Mouse (Mus musculus) forebrain, embryonic 13.5 days (tissue): Measurements from ENCODE around the gene Birc6. TPM values are rescaled to one million over a fixed set of nuclear protein-coding genes. Genes with fewer than 3 reads are reported as not detected.

ENCODE experiments used
- ATAC-seq: fragments of 200-750 bp; cut with Nextera tagmentation; 2 replicates; pipeline ENCODE4 v1.8.0; 2017
- H3K27ac ChIP-seq: fragments of 300-500 bp; sonication (generic); 2 replicates; pipeline ENCODE4 v1.5.1; 2015; ENCODE audit warnings: inconsistent platforms, mild to moderate bottlenecking, moderate library complexity
- H3K27me3 ChIP-seq: fragments of 300-500 bp; sonication (generic); 2 replicates; pipeline ENCODE4 v1.6.1; 2015; ENCODE audit warnings: mild to moderate bottlenecking, inconsistent platforms
- H3K36me3 ChIP-seq: fragments of 300-500 bp; sonication (generic); 2 replicates; pipeline ENCODE4 v1.6.1; 2015; ENCODE audit warnings: mild to moderate bottlenecking, inconsistent platforms; ENCODE audit not compliant: poor library complexity, severe bottlenecking
- H3K4me1 ChIP-seq: fragments of 300-500 bp; sonication (generic); 2 replicates; pipeline ENCODE4 v1.6.1; 2015; ENCODE audit warnings: inconsistent platforms
- H3K4me2 ChIP-seq: fragments of 300-500 bp; sonication (generic); 2 replicates; pipeline ENCODE4 v1.6.1; 2015; ENCODE audit warnings: inconsistent platforms, mild to moderate bottlenecking, moderate library complexity
- H3K4me3 ChIP-seq: fragments of 300-500 bp; sonication (generic); 2 replicates; pipeline ENCODE4 v1.5.1; 2015; ENCODE audit warnings: mild to moderate bottlenecking, inconsistent platforms
- H3K9ac ChIP-seq: fragments of 300-500 bp; sonication (generic); 2 replicates; pipeline ENCODE4 v1.6.1; 2015; ENCODE audit warnings: mild to moderate bottlenecking, inconsistent platforms
- H3K9me3 ChIP-seq: fragments of 300-500 bp; sonication (generic); replicated peaks from 2 replicates; pipeline ENCODE4 v1.6.1; 2016; ENCODE audit warnings: inconsistent platforms
- WGBS: fragments of 180-500 bp; shearing (Covaris S2); methylation state at CpG from one replicate; pipeline ENCODE4 v1.1.7; 2015; 5-methylcytosine and 5-hydroxymethylcytosine counted together
- polyA plus RNA-seq: library from polyadenylated mRNA; unstranded; fragments of >200 nt; fragmentation: Nextera tagmentation; extraction: Ambion mirVana; gene quantifications from 2 replicates; pipeline ENCODE4 v1.2.1, GENCODE M21; 2015

Gene Birc6
- 94.6 and 105 TPM in 2 replicates for polyA plus RNA-seq

DNA sequence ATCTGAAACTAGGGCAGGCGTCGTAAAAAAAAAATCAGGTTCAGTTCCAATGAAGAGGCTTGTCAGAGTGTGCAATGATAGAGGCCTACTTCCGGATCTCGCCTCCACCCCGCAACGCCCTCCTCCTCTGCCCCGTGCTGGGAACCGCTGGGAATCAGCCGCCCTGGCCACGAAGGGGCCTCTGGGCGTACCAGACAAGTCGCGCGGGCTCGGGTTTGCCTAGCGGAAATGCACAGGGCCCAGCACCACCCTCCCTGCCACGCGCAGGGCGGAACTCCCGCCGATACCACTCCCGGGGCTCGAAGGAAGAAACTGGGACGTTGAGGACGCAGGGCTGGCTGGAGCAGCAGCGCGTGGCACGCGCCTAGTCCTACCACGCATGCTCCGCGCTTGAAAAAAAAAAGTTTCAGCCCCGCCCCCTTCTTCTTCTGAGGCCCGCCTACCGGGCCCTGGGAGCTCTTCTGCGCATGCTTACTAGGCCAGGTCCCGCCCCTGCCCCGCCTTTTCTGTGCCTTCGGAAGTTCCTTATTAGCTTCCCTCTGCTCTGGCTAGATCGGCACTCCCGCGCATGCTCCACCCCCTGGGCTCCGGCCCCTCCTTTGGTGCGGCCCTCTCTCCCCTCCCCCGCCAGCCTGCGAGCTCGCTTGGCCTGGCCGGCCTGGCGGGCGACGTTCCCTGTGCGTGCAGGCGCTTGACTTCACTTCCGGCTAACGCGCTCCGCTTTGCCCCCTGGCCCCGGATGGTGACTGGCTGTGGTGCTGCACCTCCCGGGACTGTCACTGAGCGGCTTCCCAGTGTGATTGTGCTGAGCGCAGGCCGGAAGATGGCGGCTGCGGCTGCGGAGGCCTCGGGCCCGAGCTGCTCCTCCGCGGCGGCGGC lies at the start of gene Birc6:
Birc6 (plus strand) TSS at position 567 of the 879 bp plus-strand sequence.
- H3K36me3 ChIP-seq = no peaks in the 10 kb centered on the region
- H3K4me1 ChIP-seq = peaks cover 31% of the 10 kb centered on the region
- peak; percentile 97 for ATAC-seq
- H3K4me3 ChIP-seq = peak within 1 kb of the TSS; percentile 66
- H3K9ac ChIP-seq = peak within 1 kb of the TSS; percentile 86
- H3K4me2 ChIP-seq = peak within 1 kb of the TSS; percentile 86
- WGBS = under 1% methylated on average over 68 of the region's 71 CpGs
- H3K27ac ChIP-seq = peak within 1 kb of the TSS; percentile 97
- no peaks in the 10 kb centered on the region for H3K9me3 ChIP-seq
- H3K27me3 ChIP-seq = no peaks in the 10 kb centered on the region

DNA sequence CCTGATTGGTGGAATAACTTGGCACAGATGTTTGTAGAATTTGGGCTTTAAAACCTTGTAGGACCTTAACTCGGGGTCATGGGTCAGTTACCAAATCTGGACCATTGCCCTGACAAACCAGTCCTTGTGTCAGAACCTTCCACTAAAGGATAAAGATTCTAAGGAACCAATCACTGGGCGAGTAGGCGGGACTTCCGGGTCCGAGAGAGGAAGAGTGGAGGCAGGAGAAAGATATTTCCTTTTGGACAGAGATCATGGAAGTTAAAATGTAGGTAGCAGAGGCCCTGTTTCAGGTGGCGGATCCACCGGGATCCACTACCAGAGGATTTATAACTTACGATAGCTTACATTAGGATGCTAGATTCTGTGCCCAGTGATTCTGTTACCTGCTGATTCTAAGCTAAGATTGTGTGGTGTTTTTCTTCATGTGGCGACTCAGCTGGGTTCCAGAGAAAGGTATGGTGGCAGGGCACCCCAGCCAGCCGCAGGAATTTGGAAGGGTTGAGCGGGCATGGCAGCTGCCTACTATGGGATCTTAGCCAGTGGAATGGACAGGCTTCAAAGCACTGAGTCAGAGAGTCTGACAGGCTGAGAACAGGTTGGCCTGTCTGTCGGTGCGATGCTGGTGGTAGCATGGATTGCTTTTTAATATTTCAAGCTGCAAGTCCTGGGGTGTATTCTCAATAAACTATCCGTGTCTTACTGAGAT lies 47.6 kb upstream of the Birc6 start:
- WGBS = 87% methylated on average over 14 of the region's 14 CpGs
- Histone ChIP-seq H3K9ac (no peak overlapping the region), H3K27me3 (no peaks in the 10 kb centered on the region)

DNA sequence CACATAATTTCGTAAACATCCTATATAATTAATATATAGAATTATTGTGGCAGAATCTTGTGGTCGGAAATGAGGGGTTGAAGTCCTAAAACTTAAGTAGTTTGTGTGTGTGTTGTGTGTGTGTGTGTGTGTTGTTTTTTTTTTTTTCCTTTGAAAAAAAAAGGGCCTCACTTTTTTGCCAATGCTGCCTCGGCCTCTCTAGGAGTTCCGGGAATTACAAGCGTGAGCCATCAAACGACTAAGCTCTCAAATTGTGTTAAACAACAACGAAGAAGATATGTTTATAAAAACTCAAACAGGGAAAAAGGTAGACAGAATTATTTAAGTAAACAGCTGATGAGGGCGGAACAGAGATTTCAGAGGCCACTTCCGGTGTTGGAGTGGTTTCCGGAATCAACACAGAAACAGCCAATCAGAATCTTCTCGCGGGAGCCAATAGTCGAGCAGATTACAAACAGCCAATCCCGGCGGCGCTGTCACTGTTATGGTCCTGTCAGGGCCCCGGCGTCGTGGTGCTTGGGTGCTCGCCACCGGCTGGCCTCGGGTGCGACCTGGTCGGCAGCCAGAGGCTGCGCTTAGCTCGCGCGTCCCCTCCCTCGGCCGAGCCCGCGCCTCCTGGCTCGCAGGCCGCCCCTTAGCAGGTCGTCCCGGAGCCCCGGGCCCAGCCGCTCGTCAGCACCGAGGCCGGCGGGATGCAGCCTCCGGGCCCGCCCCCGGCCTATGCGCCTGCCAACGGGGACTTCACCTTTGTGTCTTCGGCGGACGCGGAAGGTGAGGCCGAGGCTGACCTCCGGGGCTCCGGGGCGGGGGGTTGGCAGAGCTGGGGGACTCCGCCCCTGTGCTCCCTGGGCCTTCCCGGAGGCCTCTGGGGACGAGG lies 38.8 kb upstream of the Birc6 start, which contains the start of gene Yipf4:
Yipf4 (plus strand) TSS at position 470 of the 877 bp plus-strand sequence.
- Histone ChIP-seq H3K9ac (peak within 1 kb of the TSS; percentile 90), H3K27me3 (no peaks in the 10 kb centered on the region), H3K4me3 (peak within 1 kb of the TSS; percentile 97), H3K9me3 (no peaks in the 10 kb centered on the region), H3K4me2 (peak within 1 kb of the TSS; percentile 70), H3K36me3 (peaks cover 25% of the 10 kb centered on the region), H3K27ac (peak within 1 kb of the TSS; percentile 65), H3K4me1 (peaks cover 16% of the 10 kb centered on the region)
- WGBS = 5% methylated on average over 57 of the region's 58 CpGs
- ATAC-seq = peak; percentile 100

More for the DNA sequence above, 47.6 kb upstream of the Birc6 start:
- no peak overlapping the region for H3K4me2 ChIP-seq
- no peak overlapping the region for H3K4me3 ChIP-seq
- H3K4me1 ChIP-seq = no peaks in the 10 kb centered on the region
- no peaks in the 10 kb centered on the region for H3K9me3 ChIP-seq
- ATAC-seq = no peak
- no peak overlapping the region for H3K27ac ChIP-seq
- no peaks in the 10 kb centered on the region for H3K36me3 ChIP-seq

DNA sequence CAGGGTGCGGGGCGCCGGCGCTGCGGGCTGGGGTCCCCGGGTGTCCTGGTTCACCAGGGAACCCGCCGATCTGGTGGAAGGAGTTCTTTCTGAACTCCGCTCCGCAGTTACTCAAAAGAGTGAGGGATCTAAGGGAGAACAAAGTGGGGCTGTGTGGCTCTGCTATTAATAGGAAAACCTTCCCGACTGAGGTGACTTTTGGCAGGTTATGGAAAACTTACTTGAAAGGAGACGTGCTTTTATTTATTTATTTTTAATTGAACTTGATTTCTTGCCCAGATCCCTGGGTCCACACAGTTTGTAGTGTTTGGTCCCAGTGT lies 38.2 kb upstream of the Birc6 start:
- no peaks in the 10 kb centered on the region for H3K27me3 ChIP-seq
- H3K27ac ChIP-seq = peak overlapping the region; percentile 65
- under 1% methylated on average over 12 of the region's 12 CpGs for WGBS
- ATAC-seq = no peak
- peak overlapping the region; percentile 97 for H3K4me3 ChIP-seq
- H3K4me1 ChIP-seq = peaks cover 16% of the 10 kb centered on the region
- peaks cover 31% of the 10 kb centered on the region for H3K36me3 ChIP-seq
- H3K4me2 ChIP-seq = peak overlapping the region; percentile 70
- no peaks in the 10 kb centered on the region for H3K9me3 ChIP-seq
- peak overlapping the region; percentile 90 for H3K9ac ChIP-seq

DNA sequence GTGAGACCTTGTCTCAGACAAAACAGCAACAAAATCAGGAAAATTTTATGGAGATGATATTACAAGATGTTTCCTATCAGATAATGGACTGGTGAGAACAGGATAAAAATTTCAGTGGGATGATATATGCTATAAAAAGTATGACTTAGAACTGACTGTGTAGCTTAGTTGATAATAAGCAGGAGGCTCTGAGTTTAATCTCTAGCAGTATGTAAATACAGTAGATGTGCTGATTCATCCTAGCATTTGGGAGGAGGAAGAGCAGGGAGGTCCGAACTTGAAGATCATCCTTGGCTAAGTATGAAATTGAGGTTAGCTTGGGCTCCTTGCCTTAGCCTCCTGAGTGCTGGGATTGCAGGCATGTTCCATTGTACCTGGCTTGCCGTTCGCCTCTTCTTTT lies 36.5 kb upstream of the Birc6 start:
- Histone ChIP-seq H3K9me3 (no peaks in the 10 kb centered on the region), H3K4me3 (no peak overlapping the region), H3K27me3 (no peaks in the 10 kb centered on the region), H3K27ac (no peak overlapping the region), H3K9ac (no peak overlapping the region), H3K4me1 (peaks cover 16% of the 10 kb centered on the region), H3K4me2 (no peak overlapping the region), H3K36me3 (peaks cover 43% of the 10 kb centered on the region)
- no peak for ATAC-seq
- 99% methylated on average over 3 of the region's 3 CpGs for WGBS

DNA sequence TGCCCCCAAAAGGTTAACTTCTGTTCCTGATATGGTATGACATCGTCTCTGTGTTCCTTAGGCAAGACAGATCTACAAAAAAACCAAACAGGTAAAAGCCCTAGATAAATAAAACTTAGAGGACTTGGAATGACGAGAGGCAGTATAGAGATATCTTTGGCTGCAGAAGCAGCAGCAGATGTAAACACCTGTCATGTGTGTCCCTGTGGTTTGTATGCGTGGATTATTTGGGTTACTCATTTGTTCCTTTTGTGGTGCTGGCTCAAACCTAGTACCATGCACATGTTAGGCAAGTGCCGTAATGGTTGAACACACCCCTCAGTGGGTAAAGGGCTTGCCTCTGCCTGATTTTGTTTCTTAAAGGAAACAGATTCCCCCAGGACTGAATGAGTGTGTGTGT lies 27.9 kb upstream of the Birc6 start:
- no peaks in the 10 kb centered on the region for H3K4me1 ChIP-seq
- 96% methylated on average over 4 of the region's 4 CpGs for WGBS
- H3K9ac ChIP-seq = no peak overlapping the region
- no peaks in the 10 kb centered on the region for H3K27me3 ChIP-seq
- no peaks in the 10 kb centered on the region for H3K9me3 ChIP-seq
- H3K4me3 ChIP-seq = no peak overlapping the region
- no peak for ATAC-seq
- peaks cover 49% of the 10 kb centered on the region for H3K36me3 ChIP-seq
- H3K4me2 ChIP-seq = no peak overlapping the region
- no peak overlapping the region for H3K27ac ChIP-seq

DNA sequence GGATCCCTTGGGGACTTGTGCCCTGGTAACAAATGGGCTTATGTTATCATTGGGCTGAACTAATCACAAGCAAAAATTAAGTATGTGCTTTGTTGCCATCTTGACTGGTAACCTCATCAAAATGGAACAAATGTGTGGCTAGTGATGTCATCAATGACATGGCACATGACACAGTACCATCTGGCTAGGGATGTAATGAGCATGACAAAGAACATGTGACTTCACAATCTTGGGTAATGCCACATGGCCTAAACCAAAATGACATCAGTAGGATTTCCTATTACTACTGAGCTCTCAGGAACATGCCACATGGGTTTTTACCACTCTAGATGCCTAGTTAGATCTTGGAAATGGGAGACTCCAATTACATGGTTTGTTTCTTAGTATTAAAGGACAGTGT lies 27.0 kb upstream of the Birc6 start:
- Histone ChIP-seq H3K4me1 (no peaks in the 10 kb centered on the region), H3K9ac (no peak overlapping the region)
- no peak for ATAC-seq

DNA sequence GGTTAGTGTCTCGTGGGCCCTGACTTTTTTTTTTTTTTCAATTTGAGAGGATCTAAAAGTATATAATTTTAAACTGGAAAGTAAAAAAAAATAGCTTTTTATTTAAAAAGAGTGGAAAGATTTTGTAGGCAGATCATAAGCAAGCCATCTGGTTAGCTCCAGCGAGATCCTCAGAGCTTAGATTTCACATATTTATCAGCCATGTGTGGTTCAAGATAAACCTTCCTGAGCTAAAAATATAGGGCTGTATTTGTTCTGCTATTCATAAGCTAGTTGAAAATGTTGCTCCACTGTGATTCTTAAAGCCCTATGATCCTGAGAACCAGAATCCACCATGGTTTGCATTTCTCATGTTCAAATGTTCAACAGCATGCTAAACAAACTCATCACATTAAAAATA lies 20.2 kb upstream of the Birc6 start:
- Histone ChIP-seq H3K9ac (no peak overlapping the region), H3K27ac (no peak overlapping the region), H3K4me1 (no peaks in the 10 kb centered on the region), H3K36me3 (no peaks in the 10 kb centered on the region), H3K4me2 (no peak overlapping the region), H3K9me3 (no peaks in the 10 kb centered on the region), H3K4me3 (no peak overlapping the region), H3K27me3 (no peaks in the 10 kb centered on the region)
- ATAC-seq = no peak
- whole genome bisulfite sequencing = 79% methylated on average over 2 of the region's 2 CpGs

More for the DNA sequence above, 27.0 kb upstream of the Birc6 start:
- H3K9me3 ChIP-seq = no peaks in the 10 kb centered on the region
- H3K36me3 ChIP-seq = peaks cover 41% of the 10 kb centered on the region
- H3K4me2 ChIP-seq = no peak overlapping the region
- H3K4me3 ChIP-seq = no peak overlapping the region
- no peak overlapping the region for H3K27ac ChIP-seq
- H3K27me3 ChIP-seq = no peaks in the 10 kb centered on the region

DNA sequence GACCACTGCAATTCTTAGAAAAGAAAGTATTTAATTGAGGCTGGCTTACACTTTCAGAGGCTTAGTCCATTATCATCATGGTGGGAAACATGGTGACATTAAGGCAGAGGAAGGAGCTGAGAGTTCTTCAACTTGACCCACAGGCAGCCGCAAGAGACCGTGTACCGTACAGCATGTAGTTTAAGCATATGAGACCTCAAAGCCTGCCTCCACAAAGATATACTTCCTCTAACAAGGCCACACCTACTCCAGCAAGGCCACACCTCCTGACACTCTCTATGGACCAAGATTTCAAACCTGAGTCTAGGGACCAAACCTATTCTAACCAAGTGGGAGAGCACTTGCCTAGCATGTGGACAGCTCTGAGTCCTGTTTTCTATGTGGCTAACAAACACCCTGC lies 19.5 kb upstream of the Birc6 start:
- no peaks in the 10 kb centered on the region for H3K4me1 ChIP-seq
- no peak overlapping the region for H3K4me2 ChIP-seq
- H3K36me3 ChIP-seq = no peaks in the 10 kb centered on the region
- H3K27ac ChIP-seq = no peak overlapping the region
- H3K4me3 ChIP-seq = no peak overlapping the region
- H3K27me3 ChIP-seq = no peaks in the 10 kb centered on the region
- ATAC-seq = no peak
- H3K9me3 ChIP-seq = no peaks in the 10 kb centered on the region
- H3K9ac ChIP-seq = no peak overlapping the region
- 89% methylated on average over 3 of the region's 3 CpGs for whole genome bisulfite sequencing

DNA sequence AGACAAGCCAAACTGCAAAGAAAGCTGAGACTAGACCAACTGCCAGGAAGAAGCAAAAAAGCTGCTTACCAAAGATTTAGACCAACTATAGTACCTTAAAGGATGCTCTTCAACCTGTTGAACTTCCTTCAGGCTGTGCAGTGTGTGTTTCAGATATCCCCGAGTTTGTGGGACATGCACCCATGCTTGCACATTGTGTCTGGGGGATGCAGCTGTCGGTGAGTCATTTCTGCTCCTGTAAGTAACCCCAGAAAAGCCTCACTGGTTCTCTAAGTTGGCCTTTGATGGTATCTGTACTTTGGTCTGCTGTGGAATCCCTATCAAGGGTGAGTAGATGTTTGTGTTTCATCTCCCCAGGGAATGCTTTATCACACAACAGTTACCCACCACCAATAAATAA lies 15.8 kb upstream of the Birc6 start:
- no peaks in the 10 kb centered on the region for H3K9me3 ChIP-seq
- no peaks in the 10 kb centered on the region for H3K4me1 ChIP-seq
- no peak overlapping the region for H3K4me3 ChIP-seq
- 87% methylated on average over 2 of the region's 2 CpGs for WGBS
- H3K27me3 ChIP-seq = no peaks in the 10 kb centered on the region
- no peaks in the 10 kb centered on the region for H3K36me3 ChIP-seq
- no peak overlapping the region for H3K27ac ChIP-seq
- no peak for ATAC-seq
- H3K9ac ChIP-seq = no peak overlapping the region
- H3K4me2 ChIP-seq = no peak overlapping the region

DNA sequence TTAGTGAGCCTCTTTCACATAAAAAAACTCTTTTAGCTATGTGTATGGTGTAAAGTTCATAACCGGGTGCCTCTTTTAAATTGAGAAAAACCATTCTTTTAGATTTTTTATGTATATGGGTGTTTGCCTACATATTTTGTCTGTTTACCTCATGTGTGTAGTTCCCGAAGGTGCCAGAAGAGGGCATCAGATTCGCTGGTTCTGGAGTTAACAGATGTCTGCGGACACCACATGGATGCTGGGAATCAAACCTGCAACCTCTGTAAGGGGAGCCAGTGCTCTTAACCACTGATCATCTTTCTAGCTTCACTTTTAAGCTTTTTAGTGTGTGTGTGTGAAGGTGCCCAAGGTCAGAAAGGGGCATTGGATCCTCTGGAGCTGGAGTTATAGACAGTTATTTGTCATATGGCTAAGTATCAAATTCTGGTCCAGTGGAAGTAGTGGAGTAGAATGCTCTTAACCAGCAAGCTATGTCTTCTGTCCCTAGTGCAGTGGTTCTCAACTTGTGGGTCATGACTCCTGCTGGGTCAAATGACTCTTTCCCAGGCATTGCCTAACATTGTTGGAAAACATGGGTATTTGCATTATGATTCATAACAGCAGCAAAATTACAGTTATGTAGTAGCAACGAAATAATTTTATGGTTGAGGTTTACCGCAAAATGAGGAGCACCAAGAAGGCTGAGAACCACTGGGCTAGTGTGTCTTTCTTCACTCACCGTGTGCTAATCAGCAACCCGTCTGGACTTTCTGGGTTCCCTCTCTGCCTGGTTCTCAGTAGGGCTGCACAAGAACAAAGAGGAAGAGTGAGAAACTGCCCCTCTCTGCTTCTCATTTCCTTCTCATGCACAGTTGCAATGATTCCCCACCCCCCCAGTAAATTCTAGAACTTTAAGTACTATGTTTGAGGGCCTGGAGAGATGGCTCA lies 5.0 kb upstream of the Birc6 start:
- Histone ChIP-seq H3K9me3 (no peaks in the 10 kb centered on the region), H3K4me1 (peaks cover 10% of the 10 kb centered on the region), H3K9ac (no peak overlapping the region), H3K27ac (no peak overlapping the region), H3K36me3 (no peaks in the 10 kb centered on the region), H3K4me3 (no peak overlapping the region), H3K27me3 (no peaks in the 10 kb centered on the region), H3K4me2 (no peak overlapping the region)
- 80% methylated on average over 8 of the region's 8 CpGs for WGBS
- ATAC-seq = no peak
